Mouse (Mus musculus) stomach, postnatal 0 days (tissue): ENCODE results near the gene Dyrk1a. TPM values are rescaled to one million over a fixed set of nuclear protein-coding genes. Genes with fewer than 3 reads are reported as not detected.

Experiments
- ATAC-seq: fragments of 200-750 bp; cut with Nextera tagmentation; 2 replicates; pipeline ENCODE4 v1.8.0; 2017; ENCODE audit not compliant: low FRiP score, low TSS enrichment
- DNase-seq: peaks from one replicate; pipeline ENCODE4 v3.0.0-alpha.2; 2016; ENCODE audit warnings: low spot score
- H3K27ac ChIP-seq: fragments of 300-500 bp; sonication (generic); replicated peaks from 2 replicates; pipeline ENCODE4 v1.5.1; 2014; ENCODE audit warnings: mild to moderate bottlenecking, control low read depth
- H3K27me3 ChIP-seq: fragments of 300-500 bp; sonication (generic); 2 replicates; pipeline ENCODE4 v1.6.1; 2014; ENCODE audit warnings: low read length; ENCODE audit not compliant: control insufficient read depth, insufficient read depth
- H3K36me3 ChIP-seq: fragments of 300-500 bp; sonication (generic); 2 replicates; pipeline ENCODE4 v1.6.1; 2014; ENCODE audit warnings: low read length, mixed read lengths; ENCODE audit not compliant: control insufficient read depth, insufficient read depth
- H3K4me1 ChIP-seq: fragments of 300-500 bp; sonication (generic); replicated peaks from 2 replicates; pipeline ENCODE4 v1.6.1; 2014; ENCODE audit warnings: antibody characterized with exemption; ENCODE audit not compliant: control insufficient read depth, insufficient read depth
- H3K4me2 ChIP-seq: fragments of 300-500 bp; sonication (generic); replicated peaks from 2 replicates; pipeline ENCODE4 v1.6.1; 2014; ENCODE audit warnings: low read depth, mild to moderate bottlenecking, control low read depth, moderate library complexity
- H3K4me3 ChIP-seq: fragments of 300-500 bp; sonication (generic); 2 replicates; pipeline ENCODE4 v1.5.1; 2014; ENCODE audit warnings: low read depth, low read length, control low read depth
- H3K9ac ChIP-seq: fragments of 300-500 bp; sonication (generic); 2 replicates; pipeline ENCODE4 v1.6.1; 2014; ENCODE audit warnings: mild to moderate bottlenecking, low read length, control low read depth, mixed read lengths
- H3K9me3 ChIP-seq: fragments of 300-500 bp; sonication (generic); 2 replicates; pipeline ENCODE4 v1.6.1; 2016; ENCODE audit warnings: low read length; ENCODE audit not compliant: control insufficient read depth
- CTCF ChIP-seq: IDR thresholded peaks from 2 replicates; pipeline ENCODE4 v1.5.1; 2016; ENCODE audit warnings: antibody characterized with exemption, low read depth, mild to moderate bottlenecking, moderate library complexity
- EP300 ChIP-seq: optimal IDR thresholded peaks from 2 replicates; pipeline ENCODE3; 2016; ENCODE audit warnings: antibody characterized with exemption
- WGBS: fragments of 180-500 bp; shearing (Covaris S2); extraction: QIAGEN DNeasy Blood & Tissue Kit; methylation state at CpG from one replicate; pipeline ENCODE4 v1.1.7; 2014; 5-methylcytosine and 5-hydroxymethylcytosine counted together
- polyA plus RNA-seq: library from polyadenylated mRNA; unstranded; fragments of >200 nt; fragmentation: Nextera tagmentation; extraction: Ambion mirVana; gene quantifications from 2 replicates; pipeline ENCODE4 v1.2.1, GENCODE M21; 2015

Gene Dyrk1a
- polyA plus RNA-seq, 1 experiment from 2014 or later: 4.6 TPM

- H3K27ac ChIP-seq: peak overlapping the region; percentile 65
- WGBS: 30% methylated on average over 9 of the region's 9 CpGs
- H3K9me3 ChIP-seq: no peaks in the 10 kb centered on the region
- DNase-seq (peak; percentile 60), ATAC-seq (peak; percentile 90)
- H3K4me3 ChIP-seq: no peak overlapping the region
- TF ChIP-seq CTCF: no peak
- no peak for TF ChIP-seq EP300
- no peaks in the 10 kb centered on the region for H3K36me3 ChIP-seq
- peaks cover 3% of the 10 kb centered on the region; the same call in 1 of the 2 replicates for H3K4me1 ChIP-seq
- H3K27me3 ChIP-seq: no peaks in the 10 kb centered on the region
- no peak overlapping the region for H3K4me2 ChIP-seq
- no peak overlapping the region for H3K9ac ChIP-seq
Measured at GRCm38 (mm10) chr16:94537159-94537527, 32.7 kb upstream of the Dyrk1a start.

DNA sequence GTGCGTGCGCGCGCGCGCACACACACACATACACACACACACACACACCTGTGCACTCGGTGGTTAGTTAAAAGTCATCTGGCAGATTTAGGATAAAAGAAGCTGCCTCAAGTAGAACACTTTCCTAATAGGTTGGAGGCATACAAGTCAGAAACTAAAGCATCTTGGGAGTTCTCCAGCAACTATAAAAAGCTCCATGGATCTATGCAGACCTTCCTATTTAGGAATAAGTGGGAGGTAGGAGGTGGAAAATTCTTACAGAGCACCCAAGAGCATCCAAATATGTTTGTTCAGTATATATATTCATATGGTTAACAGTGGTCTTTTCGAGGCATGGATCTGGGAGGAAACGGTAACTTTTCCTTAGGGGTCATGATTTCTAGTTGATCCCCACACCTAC, 29.7 kb upstream of the Dyrk1a start:
- TF ChIP-seq EP300: no peak
- no peak for TF ChIP-seq CTCF
- H3K4me1 ChIP-seq: peaks cover 3% of the 10 kb centered on the region; the same call in 1 of the 2 replicates
- ATAC-seq (no peak), DNase-seq (no peak)
- 94% methylated on average over 9 of the region's 9 CpGs for WGBS
- H3K9ac ChIP-seq: no peak overlapping the region
- H3K4me2 ChIP-seq: no peak overlapping the region
- no peaks in the 10 kb centered on the region for H3K27me3 ChIP-seq
- no peaks in the 10 kb centered on the region for H3K9me3 ChIP-seq
- no peak overlapping the region for H3K4me3 ChIP-seq
- H3K36me3 ChIP-seq: no peaks in the 10 kb centered on the region
- no peak overlapping the region for H3K27ac ChIP-seq

- no peak for TF ChIP-seq CTCF
- no peak for DNase-seq
- Histone ChIP-seq H3K4me1 (no peaks in the 10 kb centered on the region), H3K36me3 (no peaks in the 10 kb centered on the region), H3K27me3 (no peaks in the 10 kb centered on the region), H3K9me3 (no peaks in the 10 kb centered on the region), H3K27ac (no peak overlapping the region), H3K4me2 (no peak overlapping the region), H3K9ac (no peak overlapping the region), H3K4me3 (no peak overlapping the region)
- no peak for ATAC-seq
- 89% methylated on average over 8 of the region's 8 CpGs for WGBS
Measured at GRCm38 (mm10) chr16:94542898-94543297, 26.9 kb upstream of the Dyrk1a start.

- Histone ChIP-seq H3K9me3 (no peaks in the 10 kb centered on the region), H3K4me2 (no peak overlapping the region), H3K9ac (0 out of 2 replicates have a peak overlapping the region, but pooled peaks have one; percentile 5), H3K27ac (0 out of 2 replicates have a peak overlapping the region, but pooled peaks have one; percentile 13), H3K4me1 (no peaks in the 10 kb centered on the region), H3K36me3 (no peaks in the 10 kb centered on the region), H3K27me3 (no peaks in the 10 kb centered on the region), H3K4me3 (no peak overlapping the region)
- 22% methylated on average over 11 of the region's 11 CpGs for whole genome bisulfite sequencing
- DNase-seq (peak; percentile 36), ATAC-seq (peak; percentile 82)
- TF ChIP-seq CTCF (no peak), EP300 (no peak)
Measured at GRCm38 (mm10) chr16:94544540-94545105, 25.2 kb upstream of the Dyrk1a start.

GRCm38 (mm10) chr16:94545781-94546562, 23.8 kb upstream of the Dyrk1a start:
- no peaks in the 10 kb centered on the region for H3K36me3 ChIP-seq
- TF ChIP-seq EP300 (no peak), CTCF (no peak)
- ATAC-seq (no peak), DNase-seq (no peak)
- no peaks in the 10 kb centered on the region for H3K4me1 ChIP-seq
- no peaks in the 10 kb centered on the region for H3K27me3 ChIP-seq
- 29% methylated on average over 8 of the region's 8 CpGs for WGBS
- H3K9ac ChIP-seq: no peak overlapping the region
- H3K4me2 ChIP-seq: no peak overlapping the region
- H3K27ac ChIP-seq: no peak overlapping the region
- H3K9me3 ChIP-seq: no peaks in the 10 kb centered on the region
- H3K4me3 ChIP-seq: no peak overlapping the region

GRCm38 (mm10) chr16:94549813-94550212, 20.0 kb upstream of the Dyrk1a start:
- Histone ChIP-seq H3K27me3 (no peaks in the 10 kb centered on the region), H3K9ac (no peak overlapping the region), H3K4me1 (no peaks in the 10 kb centered on the region), H3K27ac (no peak overlapping the region), H3K4me2 (no peak overlapping the region), H3K36me3 (no peaks in the 10 kb centered on the region), H3K4me3 (no peak overlapping the region), H3K9me3 (no peaks in the 10 kb centered on the region)
- ATAC-seq (no peak), DNase-seq (no peak)
- 66% methylated on average over 10 of the region's 10 CpGs for WGBS
- TF ChIP-seq CTCF: no peak
- no peak for TF ChIP-seq EP300
